Mouse (Mus musculus) neural tube, embryonic 11.5 days (tissue): ENCODE measurements around the gene Aup1. TPM values are rescaled to one million over a fixed set of nuclear protein-coding genes. Genes with fewer than 3 reads are reported as not detected.

ENCODE experiments used
- ATAC-seq: fragments of 200-750 bp; cut with Nextera tagmentation; 2 replicates; pipeline ENCODE4 v1.8.0; 2017; ENCODE audit warnings: moderate number of reproducible peaks, mild to moderate bottlenecking, moderate TSS enrichment, moderate library complexity; ENCODE audit not compliant: insufficient read depth, low FRiP score, low TSS enrichment
- DNase-seq: peaks from one replicate; pipeline ENCODE4 v3.0.0-alpha.2; 2015; ENCODE audit warnings: low spot score
- H3K27ac ChIP-seq: fragments of 300-500 bp; sonication (generic); 2 replicates; pipeline ENCODE4 v1.5.1; 2014; ENCODE audit warnings: low read depth, mild to moderate bottlenecking, low read length
- H3K27me3 ChIP-seq: fragments of 300-500 bp; sonication (generic); 2 replicates; pipeline ENCODE4 v1.6.1; 2014; ENCODE audit warnings: mild to moderate bottlenecking, low read length, mixed read lengths; ENCODE audit not compliant: control insufficient read depth, insufficient read depth
- H3K36me3 ChIP-seq: fragments of 300-500 bp; sonication (generic); 2 replicates; pipeline ENCODE4 v1.6.1; 2014; ENCODE audit warnings: mild to moderate bottlenecking, low read length, moderate library complexity, mixed read lengths; ENCODE audit not compliant: control insufficient read depth, insufficient read depth
- H3K4me1 ChIP-seq: fragments of 300-500 bp; sonication (generic); 2 replicates; pipeline ENCODE4 v1.6.1; 2014; ENCODE audit warnings: low read length, mixed read lengths; ENCODE audit not compliant: control insufficient read depth, insufficient read depth
- H3K4me2 ChIP-seq: fragments of 300-500 bp; sonication (generic); 2 replicates; pipeline ENCODE4 v1.6.1; 2014; ENCODE audit warnings: low read depth, mild to moderate bottlenecking, moderate library complexity
- H3K4me3 ChIP-seq: fragments of 300-500 bp; sonication (generic); 2 replicates; pipeline ENCODE4 v1.5.1; 2014; ENCODE audit warnings: low read depth, low read length
- H3K9ac ChIP-seq: fragments of 300-500 bp; sonication (generic); 2 replicates; pipeline ENCODE4 v1.6.1; 2014; ENCODE audit warnings: mild to moderate bottlenecking, low read length
- H3K9me3 ChIP-seq: fragments of 300-500 bp; sonication (generic); 2 replicates; pipeline ENCODE4 v1.6.1; 2016; ENCODE audit warnings: low read length; ENCODE audit not compliant: control insufficient read depth
- WGBS: fragments of 180-500 bp; shearing (Covaris S2); extraction: QIAGEN DNeasy Blood & Tissue Kit; methylation state at CpG from one replicate; pipeline ENCODE4 v1.1.7; 2014; 5-methylcytosine and 5-hydroxymethylcytosine counted together
- polyA plus RNA-seq: library from polyadenylated mRNA; unstranded; fragments of >200 nt; fragmentation: Nextera tagmentation; extraction: Ambion mirVana; gene quantifications from 2 replicates; pipeline ENCODE4 v1.2.1, GENCODE M21; 2014

Gene Aup1
- polyA plus RNA-seq, 1 experiment from 2014 or later = 122 TPM

DNA sequence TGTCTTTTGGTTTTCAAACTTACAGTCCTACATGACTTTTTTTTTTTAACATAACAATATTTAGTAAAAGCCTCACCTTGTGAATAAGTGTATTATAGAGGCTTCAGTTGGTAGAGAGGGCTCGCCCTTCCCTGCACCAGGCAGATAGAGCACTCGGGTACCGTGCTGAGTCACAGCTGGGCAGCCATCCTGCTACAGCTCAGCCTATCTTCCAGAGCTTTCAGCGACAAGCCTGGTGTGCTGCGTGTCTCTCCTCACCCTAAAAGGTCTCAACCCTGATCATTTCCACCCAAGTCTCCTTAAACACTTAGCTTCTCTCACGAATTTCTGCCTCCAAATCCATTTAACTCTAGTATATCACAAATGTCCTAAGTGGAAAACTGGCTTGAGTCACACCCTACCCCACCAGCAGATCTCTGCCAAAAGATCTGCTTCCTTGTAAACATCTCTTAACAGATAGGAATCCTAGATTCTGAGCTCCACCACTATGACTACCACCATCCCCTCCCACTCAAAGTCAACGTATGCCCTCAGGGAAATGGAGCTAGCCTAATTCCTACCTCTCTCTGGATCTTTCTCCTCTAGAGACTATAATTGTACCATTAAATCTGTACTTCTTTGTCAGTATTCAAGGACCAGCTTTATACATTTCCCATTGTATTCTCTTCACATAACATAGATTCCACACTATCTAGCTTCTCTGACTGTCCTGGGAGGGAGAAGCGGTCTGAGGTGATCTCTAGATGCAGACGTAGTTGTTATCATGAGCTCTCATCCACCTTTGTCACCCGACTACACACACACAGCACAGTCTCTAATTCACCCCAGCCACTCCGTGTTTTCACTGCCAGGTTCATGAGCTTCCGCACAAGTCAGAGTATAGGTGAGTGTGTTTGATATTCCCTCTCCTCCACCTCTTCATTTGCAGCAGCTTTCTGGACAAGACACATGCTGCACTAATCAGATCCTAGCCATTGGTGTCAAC is 39.5 kb upstream of the Aup1 start:
- H3K36me3 ChIP-seq = no peaks in the 10 kb centered on the region
- no peak overlapping the region for H3K4me2 ChIP-seq
- H3K4me1 ChIP-seq = no peaks in the 10 kb centered on the region
- H3K4me3 ChIP-seq = no peak overlapping the region
- H3K9me3 ChIP-seq = no peaks in the 10 kb centered on the region
- WGBS = 79% methylated on average over 12 of the region's 12 CpGs
- ATAC-seq (no peak), DNase-seq (no peak)
- H3K9ac ChIP-seq = no peak overlapping the region
- no peak overlapping the region for H3K27ac ChIP-seq
- H3K27me3 ChIP-seq = no peaks in the 10 kb centered on the region

DNA sequence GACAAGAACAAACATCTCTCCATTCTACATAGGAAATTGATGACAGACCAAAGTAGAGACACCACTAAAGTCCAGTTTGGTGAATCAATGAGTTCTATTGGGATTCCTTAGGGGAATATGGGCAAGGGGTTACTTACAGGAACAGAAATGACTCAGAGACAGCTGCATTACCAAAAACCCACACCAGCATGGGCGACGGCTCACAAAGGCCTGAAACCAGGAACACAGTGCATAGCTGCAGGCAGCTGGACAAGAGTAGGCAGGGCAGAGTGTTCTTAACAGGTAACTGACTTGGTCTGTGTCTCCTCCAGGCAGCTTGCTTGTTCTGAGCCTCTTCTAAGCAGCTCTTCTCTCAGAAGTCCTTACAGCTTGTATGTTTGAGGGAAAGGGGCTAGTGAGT is 38.6 kb upstream of the Aup1 start:
- H3K9ac ChIP-seq = no peak overlapping the region
- H3K4me3 ChIP-seq = no peak overlapping the region
- no peaks in the 10 kb centered on the region for H3K27me3 ChIP-seq
- H3K4me1 ChIP-seq = no peaks in the 10 kb centered on the region
- H3K4me2 ChIP-seq = no peak overlapping the region
- no peaks in the 10 kb centered on the region for H3K36me3 ChIP-seq
- no peak overlapping the region for H3K27ac ChIP-seq
- DNase-seq (no peak), ATAC-seq (no peak)
- 87% methylated on average over 2 of the region's 2 CpGs for WGBS
- H3K9me3 ChIP-seq = no peaks in the 10 kb centered on the region

DNA sequence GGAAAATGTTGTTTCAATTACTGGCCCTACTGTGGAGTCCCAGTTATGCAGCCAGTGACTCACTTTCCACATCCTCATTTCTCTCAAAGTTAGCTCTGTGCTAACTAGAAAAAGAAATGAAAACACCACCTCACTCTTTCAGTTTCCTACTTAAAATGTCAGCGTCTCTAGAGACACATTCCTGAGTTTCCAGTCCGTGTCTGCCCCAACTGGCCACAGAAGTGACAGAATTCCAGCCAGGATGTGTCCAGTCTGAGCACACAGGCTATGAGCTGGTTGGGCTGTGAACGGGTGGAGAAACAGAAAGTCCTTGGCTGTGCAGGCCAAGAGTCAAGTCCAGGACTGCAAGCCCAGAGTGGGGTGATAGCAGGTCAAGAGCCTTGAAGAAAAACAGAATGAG is 37.1 kb upstream of the Aup1 start:
- 70% methylated on average over 3 of the region's 3 CpGs for WGBS
- Histone ChIP-seq H3K27ac (no peak overlapping the region), H3K4me2 (no peak overlapping the region), H3K4me1 (no peaks in the 10 kb centered on the region), H3K27me3 (no peaks in the 10 kb centered on the region), H3K36me3 (no peaks in the 10 kb centered on the region), H3K9ac (no peak overlapping the region), H3K9me3 (no peaks in the 10 kb centered on the region), H3K4me3 (no peak overlapping the region)
- ATAC-seq (no peak), DNase-seq (no peak)

DNA sequence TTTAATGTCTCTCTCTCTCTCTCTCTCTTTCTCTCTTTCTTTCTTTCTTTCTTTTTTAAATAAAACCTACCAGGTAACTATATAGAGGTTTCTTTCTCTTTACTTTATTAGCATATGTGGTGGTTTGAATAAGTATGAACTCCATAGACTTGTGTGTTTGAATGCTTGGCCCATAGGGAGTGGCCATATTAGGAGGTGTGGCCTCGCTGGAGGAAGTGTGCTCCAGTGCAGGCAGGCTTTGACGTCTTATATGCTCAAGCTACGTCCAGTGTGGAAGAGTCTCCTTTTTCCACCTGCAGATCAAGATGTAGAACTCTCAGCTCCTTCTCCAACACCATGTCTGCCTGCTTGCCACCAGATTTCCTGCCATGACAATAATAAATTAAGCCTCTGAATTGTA is 35.3 kb upstream of the Aup1 start:
- H3K27me3 ChIP-seq = no peaks in the 10 kb centered on the region
- DNase-seq (no peak), ATAC-seq (no peak)
- no peak overlapping the region for H3K4me2 ChIP-seq
- WGBS = 72% methylated on average over 3 of the region's 3 CpGs
- H3K9ac ChIP-seq = no peak overlapping the region
- H3K27ac ChIP-seq = no peak overlapping the region
- no peaks in the 10 kb centered on the region for H3K36me3 ChIP-seq
- no peak overlapping the region for H3K4me3 ChIP-seq
- no peaks in the 10 kb centered on the region for H3K4me1 ChIP-seq
- no peaks in the 10 kb centered on the region for H3K9me3 ChIP-seq

DNA sequence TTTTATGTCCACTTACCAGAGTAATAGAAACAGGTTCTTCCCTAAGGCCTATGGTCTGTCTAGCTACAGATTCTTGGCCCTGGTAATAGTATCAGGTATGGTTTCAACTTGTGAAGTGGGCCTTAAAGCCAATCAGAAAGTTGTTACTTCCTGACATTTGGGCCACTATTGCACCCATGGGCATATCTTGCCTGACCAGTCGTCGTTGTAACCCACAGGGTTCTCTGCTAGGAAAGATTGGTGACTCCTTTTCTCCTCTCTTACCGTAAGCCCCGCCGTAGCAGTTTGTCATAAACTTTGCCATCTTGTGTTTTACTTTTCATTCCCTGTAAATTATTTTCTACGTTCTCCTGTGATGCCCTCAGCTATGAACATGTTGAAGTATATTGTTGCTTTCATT is 34.2 kb upstream of the Aup1 start:
- Histone ChIP-seq H3K27ac (no peak overlapping the region), H3K36me3 (no peaks in the 10 kb centered on the region), H3K4me1 (no peaks in the 10 kb centered on the region), H3K9me3 (no peaks in the 10 kb centered on the region), H3K4me2 (no peak overlapping the region), H3K27me3 (no peaks in the 10 kb centered on the region), H3K9ac (no peak overlapping the region), H3K4me3 (no peak overlapping the region)
- DNase-seq (no peak), ATAC-seq (no peak)
- 86% methylated on average over 6 of the region's 6 CpGs for WGBS

DNA sequence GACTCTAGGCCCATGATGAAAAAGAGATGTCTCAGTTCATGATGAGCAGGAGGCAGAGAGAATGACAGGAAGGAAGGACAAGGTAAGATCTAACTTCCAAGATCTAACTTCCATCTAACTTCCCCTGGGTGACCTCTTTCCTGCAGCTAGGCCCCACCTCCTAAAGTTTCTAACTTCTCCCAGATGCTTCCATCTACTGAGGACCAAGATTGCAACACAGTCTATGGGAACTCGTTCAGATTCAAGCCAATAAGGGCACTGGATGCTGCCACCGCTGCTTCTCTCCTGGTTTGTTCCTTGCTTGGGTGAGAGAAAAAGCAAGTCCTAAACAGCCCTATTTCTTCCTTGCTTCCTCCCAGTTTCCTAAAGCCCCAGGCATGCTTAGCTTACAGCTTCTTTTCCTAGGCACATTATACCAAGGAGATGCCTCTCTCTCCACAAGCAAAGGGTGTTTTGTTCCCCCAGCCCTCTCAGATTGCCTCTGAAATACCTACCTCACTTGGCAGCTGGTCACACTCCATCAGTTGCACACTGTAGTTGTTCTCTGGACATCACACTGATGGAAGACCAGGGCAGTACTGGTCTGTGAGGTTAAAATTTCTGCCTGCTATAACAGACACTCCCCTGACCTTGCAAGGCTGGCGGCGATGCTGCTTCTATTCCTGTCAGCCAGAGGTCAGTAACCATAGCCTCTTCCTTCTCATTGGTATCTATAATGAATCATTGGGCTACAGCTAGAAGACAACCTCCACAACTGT is 33.3 kb upstream of the Aup1 start:
- no peak for DNase-seq
- no peaks in the 10 kb centered on the region for H3K27me3 ChIP-seq
- H3K36me3 ChIP-seq = no peaks in the 10 kb centered on the region
- H3K9ac ChIP-seq = no peak overlapping the region
- no peak overlapping the region for H3K4me2 ChIP-seq
- WGBS = 83% methylated on average over 4 of the region's 4 CpGs
- no peak for ATAC-seq
- no peaks in the 10 kb centered on the region for H3K9me3 ChIP-seq
- no peak overlapping the region for H3K27ac ChIP-seq
- no peak overlapping the region for H3K4me3 ChIP-seq
- no peaks in the 10 kb centered on the region for H3K4me1 ChIP-seq

DNA sequence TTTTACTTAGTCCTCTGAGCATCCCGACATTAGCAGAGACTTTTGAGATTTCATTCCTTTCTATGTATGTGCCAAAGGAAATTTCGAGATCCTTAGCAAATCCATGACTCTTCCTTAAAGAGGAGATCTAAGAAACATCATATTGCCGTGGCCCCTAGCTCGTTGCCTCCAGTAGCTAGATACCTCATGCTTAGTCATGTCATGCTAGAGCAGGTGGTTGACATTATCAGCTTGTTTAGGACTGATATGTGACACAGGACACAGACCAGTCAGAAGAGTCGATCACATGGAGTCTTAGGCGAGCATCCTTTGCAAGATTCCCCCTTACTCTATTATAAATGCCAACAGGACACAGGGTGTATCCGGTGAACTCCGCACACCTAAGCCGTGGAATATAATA is 31.3 kb upstream of the Aup1 start:
- WGBS = 90% methylated on average over 9 of the region's 9 CpGs
- H3K9me3 ChIP-seq = no peaks in the 10 kb centered on the region
- H3K4me3 ChIP-seq = no peak overlapping the region
- H3K27me3 ChIP-seq = no peaks in the 10 kb centered on the region
- DNase-seq = no peak
- no peak overlapping the region for H3K27ac ChIP-seq
- no peak overlapping the region for H3K9ac ChIP-seq
- no peaks in the 10 kb centered on the region for H3K4me1 ChIP-seq
- H3K36me3 ChIP-seq = no peaks in the 10 kb centered on the region
- ATAC-seq = no peak
- no peak overlapping the region for H3K4me2 ChIP-seq

DNA sequence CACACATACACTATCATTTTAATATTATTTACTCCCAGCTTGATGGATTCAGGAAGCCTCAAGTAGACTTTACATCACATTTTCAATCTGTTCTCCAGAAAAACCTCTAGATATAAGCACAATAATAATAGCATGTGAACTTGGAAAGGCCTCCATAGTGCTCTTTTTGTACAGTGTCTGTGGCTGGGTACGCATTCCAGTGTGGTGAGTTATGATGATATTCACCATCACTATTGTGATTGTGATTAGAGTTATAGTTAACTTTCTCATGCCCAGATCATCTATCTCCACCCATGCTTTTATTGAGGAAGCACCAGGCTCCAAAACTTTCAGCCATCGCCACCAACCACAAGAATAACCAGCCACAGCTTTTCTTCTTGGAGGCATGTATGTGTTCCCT is 30.5 kb upstream of the Aup1 start:
- ATAC-seq = no peak
- H3K4me2 ChIP-seq = no peak overlapping the region
- no peak overlapping the region for H3K9ac ChIP-seq
- DNase-seq = no peak
- H3K36me3 ChIP-seq = no peaks in the 10 kb centered on the region
- H3K9me3 ChIP-seq = no peaks in the 10 kb centered on the region
- H3K4me3 ChIP-seq = no peak overlapping the region
- H3K27ac ChIP-seq = no peak overlapping the region
- 0 out of 2 replicates have a peak, but pooled peaks cover 4% of the 10 kb centered on the region for H3K27me3 ChIP-seq
- 91% methylated on average over 2 of the region's 2 CpGs for WGBS
- no peaks in the 10 kb centered on the region for H3K4me1 ChIP-seq
